Mouse (Mus musculus): ENCODE measurements at regions not wholly inside any gene's neighbourhood (a gene's known extent, or its start where the extent isn't known, plus 50 kb on each side); places are given as distances from the start of the nearest gene placed in this dataset.
A peak's percentile ranks its signal among the peaks of the same experiment; 100 is the strongest.
"Not testable (repeated sequence)": the region's sequence is repeated elsewhere in the genome, so short reads cannot be mapped to it uniquely, and the experiment has no call there.

DNA sequence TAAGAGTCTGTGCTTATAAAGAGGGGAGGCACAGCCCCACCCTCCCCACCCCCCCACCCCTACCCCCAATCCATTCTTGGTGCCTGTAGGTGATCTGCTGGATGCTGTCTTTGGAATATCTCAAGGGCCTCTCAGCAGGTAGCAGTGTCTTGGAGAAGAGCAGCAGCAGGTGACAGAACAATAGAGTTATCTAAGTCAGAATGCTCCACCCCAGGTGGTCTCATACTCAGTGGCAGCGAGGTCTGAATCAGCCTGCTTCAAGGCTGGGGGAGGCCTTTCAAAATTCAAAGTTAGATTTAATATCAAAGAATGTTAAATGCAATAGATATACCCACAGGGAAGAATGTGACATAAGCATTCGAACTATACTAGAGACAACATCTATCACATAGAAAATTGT is 90.6 kb upstream of the Akr1e1 start:
- H3K4me1 ChIP-seq (replicated peaks; ENCODE audit: control insufficient read depth, insufficient read depth, low read length); ATAC-seq (ENCODE audit: low FRiP score); H3K27ac ChIP-seq; H3K9ac ChIP-seq; H3K4me2 ChIP-seq (replicated peaks); H3K27me3 ChIP-seq (ENCODE audit: control insufficient read depth, insufficient read depth, low read length); H3K9me3 ChIP-seq (ENCODE audit: control insufficient read depth, low read length); H3K36me3 ChIP-seq (replicated peaks; ENCODE audit: control insufficient read depth, insufficient read depth); H3K4me3 ChIP-seq (replicated peaks; ENCODE audit: low read length); DNase-seq (ENCODE audit: low spot score): not testable (repeated sequence)
- WGBS = 53% methylated on average over 2 of the region's 2 CpGs

DNA sequence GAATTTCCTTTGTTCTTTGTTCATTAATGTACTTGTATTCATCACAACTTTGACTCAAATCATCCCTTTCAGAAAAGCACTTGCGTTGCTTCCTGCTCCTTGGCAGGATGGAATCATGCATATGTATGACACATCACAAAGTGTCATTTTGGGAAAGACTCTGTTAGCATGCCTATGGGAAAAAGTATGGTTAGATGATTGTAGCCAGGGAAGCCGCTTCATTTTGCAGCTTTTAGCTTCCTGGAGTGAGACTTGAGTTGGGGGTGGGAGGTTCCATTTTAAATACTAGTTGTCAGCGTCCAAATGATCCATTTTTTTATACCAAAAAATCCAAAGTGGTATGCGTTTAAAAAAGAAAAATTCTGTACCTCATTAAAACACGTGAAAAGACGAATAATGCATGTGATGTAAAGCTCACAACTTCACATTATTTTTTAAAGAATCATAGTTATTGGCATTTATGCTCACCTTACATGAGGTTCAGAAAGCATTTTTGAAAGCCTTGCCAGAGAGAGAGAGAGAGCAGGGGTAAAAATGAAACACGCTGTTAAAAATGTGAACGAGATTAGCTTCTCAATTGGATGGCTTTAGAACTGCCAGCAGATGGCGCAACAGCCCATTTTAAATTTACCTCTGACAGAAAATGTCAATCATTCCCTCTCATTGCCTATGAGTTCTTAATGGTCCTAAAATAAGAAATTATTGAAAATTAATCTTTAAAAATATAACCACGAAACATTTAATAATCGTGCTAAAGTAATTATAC is 57.6 kb upstream of the Akr1e1 start:
- Histone ChIP-seq H3K27ac (no peak overlapping the region), H3K27me3 (ENCODE audit: control insufficient read depth, insufficient read depth, low read length) (no peaks in the 10 kb centered on the region), H3K9ac (0 out of 2 replicates have a peak overlapping the region, but pooled peaks have one; percentile 11), H3K4me3 (replicated peaks; ENCODE audit: low read length) (no peak overlapping the region), H3K4me1 (replicated peaks; ENCODE audit: control insufficient read depth, insufficient read depth, low read length) (0 out of 2 replicates have a peak, but pooled peaks cover 6% of the 10 kb centered on the region), H3K4me2 (replicated peaks) (peak overlapping the region; percentile 38), H3K36me3 (replicated peaks; ENCODE audit: control insufficient read depth, insufficient read depth) (no peaks in the 10 kb centered on the region), H3K9me3 (ENCODE audit: control insufficient read depth, low read length) (no peaks in the 10 kb centered on the region)
- WGBS = 27% methylated on average over 11 of the region's 11 CpGs
- ATAC-seq (ENCODE audit: low FRiP score) (peak; percentile 48; the same call in 1 of the 2 replicates), DNase-seq (ENCODE audit: low spot score) (peak; percentile 84)

DNA sequence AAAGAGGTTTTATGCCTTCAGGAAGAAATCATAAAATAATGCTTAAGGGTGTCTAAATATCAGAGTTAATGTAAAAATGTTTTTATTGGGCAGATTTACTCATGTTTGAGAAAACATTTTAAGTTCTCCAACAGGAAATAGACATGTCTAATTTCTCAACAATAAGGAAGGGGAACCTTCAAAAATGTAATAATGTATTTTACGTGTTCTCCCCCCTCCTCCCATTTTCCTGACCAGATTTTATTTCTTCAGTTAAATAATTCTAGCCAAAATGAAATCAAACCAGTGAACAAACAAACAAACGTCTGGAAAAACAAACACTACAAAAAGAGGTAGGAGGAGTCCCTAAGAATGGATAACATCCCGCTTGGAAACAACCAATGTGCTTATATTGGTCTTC is 54.4 kb upstream of the Akr1e1 start:
- Histone ChIP-seq H3K36me3 (replicated peaks; ENCODE audit: control insufficient read depth, insufficient read depth) (no peaks in the 10 kb centered on the region), H3K4me2 (replicated peaks) (no peak overlapping the region), H3K4me3 (replicated peaks; ENCODE audit: low read length) (no peak overlapping the region), H3K9ac (no peak overlapping the region), H3K27ac (no peak overlapping the region), H3K9me3 (ENCODE audit: control insufficient read depth, low read length) (no peaks in the 10 kb centered on the region), H3K27me3 (ENCODE audit: control insufficient read depth, insufficient read depth, low read length) (no peaks in the 10 kb centered on the region), H3K4me1 (replicated peaks; ENCODE audit: control insufficient read depth, insufficient read depth, low read length) (0 out of 2 replicates have a peak, but pooled peaks cover 6% of the 10 kb centered on the region)
- WGBS = 68% methylated on average over 3 of the region's 3 CpGs
- ATAC-seq (ENCODE audit: low FRiP score) (no peak), DNase-seq (ENCODE audit: low spot score) (no peak)

DNA sequence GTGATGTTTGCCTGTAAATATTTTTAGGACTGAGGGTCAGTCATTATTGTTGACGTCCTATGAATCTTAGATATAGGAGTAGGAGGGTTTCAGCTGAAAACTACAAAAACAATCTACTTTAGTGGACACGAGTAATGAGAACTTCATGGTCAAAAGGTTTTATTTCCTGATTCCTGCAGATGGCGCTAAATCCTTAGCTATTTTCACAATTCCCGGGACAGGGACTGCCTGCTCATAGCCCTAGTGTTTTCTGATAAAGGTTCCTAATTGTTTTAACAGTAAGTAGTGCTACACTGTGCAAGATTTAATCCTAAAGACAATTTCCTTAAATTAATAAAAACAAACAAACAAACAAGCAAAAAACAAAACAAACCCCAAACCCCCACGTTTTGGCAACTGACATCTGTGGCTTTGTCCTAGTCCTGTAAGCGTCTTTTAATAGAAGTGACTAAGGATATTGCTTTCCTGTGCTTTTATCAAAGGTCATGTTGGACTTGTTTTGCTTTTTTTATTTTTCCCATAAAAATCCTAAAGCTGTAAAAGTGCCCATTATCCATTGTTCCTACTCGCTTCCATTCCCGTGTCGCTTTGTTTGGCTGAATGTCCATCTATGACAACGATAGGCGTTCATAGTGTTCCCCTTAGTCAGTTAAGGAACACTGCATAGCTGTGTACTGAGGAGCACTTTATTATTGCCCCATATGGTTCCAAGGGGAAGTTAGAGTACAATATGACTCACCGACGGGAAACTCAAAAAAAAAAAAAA is 53.5 kb upstream of the Akr1e1 start:
- peak; percentile 87 for DNase-seq (ENCODE audit: low spot score)
- Histone ChIP-seq H3K4me1 (replicated peaks; ENCODE audit: control insufficient read depth, insufficient read depth, low read length) (0 out of 2 replicates have a peak, but pooled peaks cover 6% of the 10 kb centered on the region), H3K27me3 (ENCODE audit: control insufficient read depth, insufficient read depth, low read length) (no peaks in the 10 kb centered on the region), H3K36me3 (replicated peaks; ENCODE audit: control insufficient read depth, insufficient read depth) (no peaks in the 10 kb centered on the region), H3K9ac (no peak overlapping the region), H3K27ac (no peak overlapping the region), H3K4me2 (replicated peaks) (peak overlapping the region; percentile 9), H3K9me3 (ENCODE audit: control insufficient read depth, low read length) (no peaks in the 10 kb centered on the region), H3K4me3 (replicated peaks; ENCODE audit: low read length) (no peak overlapping the region)
- peak; percentile 86 for ATAC-seq (ENCODE audit: low FRiP score)
- WGBS = 53% methylated on average over 13 of the region's 13 CpGs
